Mouse (Mus musculus): ENCODE data around the gene Olfr875. TPM values are rescaled to one million over a fixed set of nuclear protein-coding genes. Genes with fewer than 3 reads are reported as not detected.

The Olfr875 gene
- polyA plus RNA-seq, 1 experiment: not detected

GRCm38 (mm10) chr9:37802055-37802454 is 30.4 kb downstream of the Olfr875 start:
- no peak for TF ChIP-seq CTCF (IDR thresholded peaks at IDR 0.05; ENCODE audit: borderline replicate concordance, control insufficient read depth, extremely low read depth, insufficient read depth, low read length, poor library complexity)
- no peak for TF ChIP-seq POLR2A (IDR thresholded peaks at IDR 0.05; ENCODE audit: control insufficient read depth, extremely low read depth, insufficient read depth, low read length, poor library complexity)
- Histone ChIP-seq H3K4me1 (replicated peaks; ENCODE audit: control insufficient read depth, insufficient read depth, low read length) (no peaks in the 10 kb centered on the region), H3K36me3 (ENCODE audit: control insufficient read depth, insufficient read depth, low read length) (no peaks in the 10 kb centered on the region), H3K27me3 (ENCODE audit: control insufficient read depth, insufficient read depth, low read length) (no peaks in the 10 kb centered on the region), H3K27ac (ENCODE audit: control insufficient read depth, insufficient read depth, low read length) (no peak overlapping the region), H3K4me3 (ENCODE audit: control insufficient read depth, insufficient read depth, low read length) (no peak overlapping the region)
- no peak for DNase-seq
- 93% methylated on average over 4 of the region's 4 CpGs for WGBS

GRCm38 (mm10) chr9:37802731-37803130 is 31.1 kb downstream of the Olfr875 start, which contains the start of gene Olfr876:
Gene Olfr876 (plus strand): TSS chr9:37803031.
- no peaks in the 10 kb centered on the region for H3K4me1 ChIP-seq (replicated peaks; ENCODE audit: control insufficient read depth, insufficient read depth, low read length)
- H3K27me3 ChIP-seq (ENCODE audit: control insufficient read depth, insufficient read depth, low read length): no peaks in the 10 kb centered on the region
- DNase-seq: no peak
- no peak within 1 kb of the TSS for H3K27ac ChIP-seq (ENCODE audit: control insufficient read depth, insufficient read depth, low read length)
- no peak for TF ChIP-seq POLR2A (IDR thresholded peaks at IDR 0.05; ENCODE audit: control insufficient read depth, extremely low read depth, insufficient read depth, low read length, poor library complexity)
- TF ChIP-seq CTCF (IDR thresholded peaks at IDR 0.05; ENCODE audit: borderline replicate concordance, control insufficient read depth, extremely low read depth, insufficient read depth, low read length, poor library complexity): no peak
- no peak within 1 kb of the TSS for H3K4me3 ChIP-seq (ENCODE audit: control insufficient read depth, insufficient read depth, low read length)
- H3K36me3 ChIP-seq (ENCODE audit: control insufficient read depth, insufficient read depth, low read length): no peaks in the 10 kb centered on the region

- TF ChIP-seq CTCF (IDR thresholded peaks at IDR 0.05; ENCODE audit: borderline replicate concordance, control insufficient read depth, extremely low read depth, insufficient read depth, low read length, poor library complexity) (no peak), POLR2A (IDR thresholded peaks at IDR 0.05; ENCODE audit: control insufficient read depth, extremely low read depth, insufficient read depth, low read length, poor library complexity) (no peak)
- H3K36me3 ChIP-seq (ENCODE audit: control insufficient read depth, insufficient read depth, low read length): no peaks in the 10 kb centered on the region
- H3K27ac ChIP-seq (ENCODE audit: control insufficient read depth, insufficient read depth, low read length): no peak overlapping the region
- no peak for DNase-seq
- no peak overlapping the region for H3K4me3 ChIP-seq (ENCODE audit: control insufficient read depth, insufficient read depth, low read length)
- no peaks in the 10 kb centered on the region for H3K4me1 ChIP-seq (replicated peaks; ENCODE audit: control insufficient read depth, insufficient read depth, low read length)
- no peaks in the 10 kb centered on the region for H3K27me3 ChIP-seq (ENCODE audit: control insufficient read depth, insufficient read depth, low read length)
These were observed 35.6 kb downstream of the Olfr875 start for GRCm38 (mm10) chr9:37807235-37807634.

GRCm38 (mm10) chr9:37808456-37808855 is 36.8 kb downstream of the Olfr875 start:
- no peak for TF ChIP-seq CTCF (IDR thresholded peaks at IDR 0.05; ENCODE audit: borderline replicate concordance, control insufficient read depth, extremely low read depth, insufficient read depth, low read length, poor library complexity)
- no peak for TF ChIP-seq POLR2A (IDR thresholded peaks at IDR 0.05; ENCODE audit: control insufficient read depth, extremely low read depth, insufficient read depth, low read length, poor library complexity)
- Histone ChIP-seq H3K36me3 (ENCODE audit: control insufficient read depth, insufficient read depth, low read length) (no peaks in the 10 kb centered on the region), H3K4me1 (replicated peaks; ENCODE audit: control insufficient read depth, insufficient read depth, low read length) (no peaks in the 10 kb centered on the region), H3K27me3 (ENCODE audit: control insufficient read depth, insufficient read depth, low read length) (no peaks in the 10 kb centered on the region), H3K4me3 (ENCODE audit: control insufficient read depth, insufficient read depth, low read length) (no peak overlapping the region), H3K27ac (ENCODE audit: control insufficient read depth, insufficient read depth, low read length) (no peak overlapping the region)
- WGBS: 64% methylated on average over 3 of the region's 3 CpGs
- DNase-seq: no peak

- WGBS: 89% methylated on average over 2 of the region's 2 CpGs
- Histone ChIP-seq H3K27me3 (ENCODE audit: control insufficient read depth, insufficient read depth, low read length) (no peaks in the 10 kb centered on the region), H3K36me3 (ENCODE audit: control insufficient read depth, insufficient read depth, low read length) (no peaks in the 10 kb centered on the region), H3K4me1 (replicated peaks; ENCODE audit: control insufficient read depth, insufficient read depth, low read length) (no peaks in the 10 kb centered on the region), H3K27ac (ENCODE audit: control insufficient read depth, insufficient read depth, low read length) (no peak overlapping the region), H3K4me3 (ENCODE audit: control insufficient read depth, insufficient read depth, low read length) (no peak overlapping the region)
- DNase-seq: no peak
- TF ChIP-seq CTCF (IDR thresholded peaks at IDR 0.05; ENCODE audit: borderline replicate concordance, control insufficient read depth, extremely low read depth, insufficient read depth, low read length, poor library complexity): no peak
- TF ChIP-seq POLR2A (IDR thresholded peaks at IDR 0.05; ENCODE audit: control insufficient read depth, extremely low read depth, insufficient read depth, low read length, poor library complexity): no peak
These were observed 37.3 kb downstream of the Olfr875 start for GRCm38 (mm10) chr9:37808976-37809375.

GRCm38 (mm10) chr9:37814696-37815095 is 43.0 kb downstream of the Olfr875 start:
- H3K36me3 ChIP-seq (ENCODE audit: control insufficient read depth, insufficient read depth, low read length): no peaks in the 10 kb centered on the region
- no peaks in the 10 kb centered on the region for H3K27me3 ChIP-seq (ENCODE audit: control insufficient read depth, insufficient read depth, low read length)
- TF ChIP-seq CTCF (IDR thresholded peaks at IDR 0.05; ENCODE audit: borderline replicate concordance, control insufficient read depth, extremely low read depth, insufficient read depth, low read length, poor library complexity) (no peak), POLR2A (IDR thresholded peaks at IDR 0.05; ENCODE audit: control insufficient read depth, extremely low read depth, insufficient read depth, low read length, poor library complexity) (no peak)
- DNase-seq: no peak
- no peak overlapping the region for H3K27ac ChIP-seq (ENCODE audit: control insufficient read depth, insufficient read depth, low read length)
- WGBS: 90% methylated on average over 3 of the region's 3 CpGs
- H3K4me3 ChIP-seq (ENCODE audit: control insufficient read depth, insufficient read depth, low read length): no peak overlapping the region
- H3K4me1 ChIP-seq (replicated peaks; ENCODE audit: control insufficient read depth, insufficient read depth, low read length): no peaks in the 10 kb centered on the region

Other genes with a start within 250 kb of the Olfr875 start
- gene Esam, start 243.8 kb upstream of the Olfr875 start, polyA plus RNA-seq (2012; rRNA removed): 9.6 and 14.1 TPM in 2 replicates
- gene Vsig2, start 232.6 kb upstream of the Olfr875 start, polyA plus RNA-seq (2012; rRNA removed): 1.5 and 3.3 TPM in 2 replicates
- gene Nrgn, start 219.0 kb upstream of the Olfr875 start, polyA plus RNA-seq (2012; rRNA removed): 14.2 and 16.2 TPM in 2 replicates
- 9.0 and 10.0 TPM in 2 replicates for gene Siae, start 216.2 kb upstream of the Olfr875 start, polyA plus RNA-seq (2012; rRNA removed)
- gene Spa17, start 158.1 kb upstream of the Olfr875 start, polyA plus RNA-seq (2012; rRNA removed): 0.20 and 0.47 TPM in 2 replicates
- gene Tbrg1, start 114.5 kb upstream of the Olfr875 start, polyA plus RNA-seq (2012; rRNA removed): 46.5 and 54.2 TPM in 2 replicates
- not detected in 2 replicates for gene Panx3, start 102.6 kb upstream of the Olfr875 start, polyA plus RNA-seq (2012; rRNA removed)
- gene Olfr160, start 55.6 kb upstream of the Olfr875 start, polyA plus RNA-seq (2012; rRNA removed): not detected in 2 replicates
- not detected in 2 replicates for gene Olfr874, start 26.8 kb upstream of the Olfr875 start, polyA plus RNA-seq (2012; rRNA removed)
- gene Olfr876, start 31.2 kb downstream of the Olfr875 start, polyA plus RNA-seq (2012; rRNA removed): not detected in 2 replicates
- gene Olfr877, start 82.4 kb downstream of the Olfr875 start, polyA plus RNA-seq (2012; rRNA removed): not detected in 2 replicates
- not detected in 2 replicates for gene Olfr145, start 124.9 kb downstream of the Olfr875 start, polyA plus RNA-seq (2012; rRNA removed)
- gene Olfr878, start 146.0 kb downstream of the Olfr875 start, polyA plus RNA-seq (2012; rRNA removed): not detected in 2 replicates
- not detected in 2 replicates for gene Olfr881, start 220.0 kb downstream of the Olfr875 start, polyA plus RNA-seq (2012; rRNA removed)

Data from thymus, adult 2 months (tissue).